Mouse (Mus musculus) G1E (cell line): Measurements from ENCODE around the gene Gm4871.

Source experiments
- CTCF ChIP-seq: IDR thresholded peaks from 2 replicates; pipeline ENCODE4 v1.5.1; 2012; ENCODE audit warnings: low read depth, low read length, inconsistent platforms, mixed read lengths
- GATA2 ChIP-seq: IDR thresholded peaks from 2 replicates; pipeline ENCODE4 v1.6.1; 2012; ENCODE audit warnings: low read depth, low read length, inconsistent platforms, borderline replicate concordance

GRCm38 (mm10) chr5:145068863-145069262, 36.3 kb upstream of the Gm4871 start:
- TF ChIP-seq GATA2: no peak
- no peak for TF ChIP-seq CTCF
